Mouse (Mus musculus): ENCODE data around the gene Uba1. TPM values are rescaled to one million over a fixed set of nuclear protein-coding genes. Genes with fewer than 3 reads are reported as not detected.

Gene Uba1
- polyA plus RNA-seq, 1 experiment, result not detected

DNA sequence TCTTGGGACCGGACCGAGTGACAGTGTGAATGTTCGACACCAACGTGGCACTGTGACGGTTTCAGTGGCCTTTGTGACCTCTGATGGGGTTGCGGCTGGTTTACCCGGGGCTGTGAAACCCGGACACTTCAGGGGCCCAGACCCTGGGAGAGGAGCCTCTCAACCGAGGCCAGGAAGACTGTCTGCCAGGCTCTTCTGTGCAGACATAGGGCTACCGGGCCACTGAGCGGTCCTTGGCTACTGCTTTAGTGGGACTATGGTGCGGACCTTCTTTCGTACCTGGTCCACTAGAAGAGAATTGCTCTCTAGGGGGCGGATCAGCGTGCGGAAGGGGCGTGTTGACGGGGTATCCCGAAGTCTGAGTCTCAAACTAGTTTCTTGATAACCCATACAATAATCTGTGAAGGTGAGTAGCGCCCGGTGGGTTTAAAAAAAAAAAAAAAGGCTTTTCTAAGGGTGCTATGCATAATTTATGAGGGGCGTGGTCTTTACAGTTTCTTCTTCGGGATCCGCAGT is 823 bp downstream of the Uba1 start:
- peak overlapping the region; percentile 61 for H3K4me3 ChIP-seq (ENCODE audit: insufficient read depth, low read depth, low read length)
- H3K27ac ChIP-seq (ENCODE audit: insufficient read depth, low read depth, low read length), result no peak overlapping the region; the same call in 1 of the 2 replicates
- WGBS, result 16% methylated on average over 24 of the region's 24 CpGs
- no peak for TF ChIP-seq CTCF (IDR thresholded peaks at IDR 0.05; ENCODE audit: insufficient read depth, low read depth, low read length)
- no peak for TF ChIP-seq POLR2A (IDR thresholded peaks at IDR 0.05; ENCODE audit: insufficient read depth, low read depth, low read length)
- peaks cover 6% of the 10 kb centered on the region; the same call in 1 of the 2 replicates for H3K4me1 ChIP-seq (ENCODE audit: control insufficient read depth, insufficient read depth, low read length)

GRCm38 (mm10) chrX:20662317-20662715 is 4.2 kb downstream of the Uba1 start:
- H3K27ac ChIP-seq (ENCODE audit: insufficient read depth, low read depth, low read length), result no peak overlapping the region
- H3K4me1 ChIP-seq (ENCODE audit: control insufficient read depth, insufficient read depth, low read length), result peaks cover 9% of the 10 kb centered on the region; the same call in 1 of the 2 replicates
- no peak overlapping the region for H3K4me3 ChIP-seq (ENCODE audit: insufficient read depth, low read depth, low read length)
- no peak for TF ChIP-seq CTCF (IDR thresholded peaks at IDR 0.05; ENCODE audit: insufficient read depth, low read depth, low read length)
- no peak for TF ChIP-seq POLR2A (IDR thresholded peaks at IDR 0.05; ENCODE audit: insufficient read depth, low read depth, low read length)
- 27% methylated on average over 5 of the region's 5 CpGs for WGBS

GRCm38 (mm10) chrX:20662716-20663443 is 4.8 kb downstream of the Uba1 start:
- peak; percentile 60; the same call in 1 of the 2 replicates for TF ChIP-seq POLR2A (IDR thresholded peaks at IDR 0.05; ENCODE audit: insufficient read depth, low read depth, low read length)
- no peak for TF ChIP-seq CTCF (IDR thresholded peaks at IDR 0.05; ENCODE audit: insufficient read depth, low read depth, low read length)
- Histone ChIP-seq H3K4me3 (ENCODE audit: insufficient read depth, low read depth, low read length) (peak overlapping the region; percentile 93), H3K27ac (ENCODE audit: insufficient read depth, low read depth, low read length) (peak overlapping the region; percentile 95), H3K4me1 (ENCODE audit: control insufficient read depth, insufficient read depth, low read length) (peaks cover 9% of the 10 kb centered on the region; the same call in 1 of the 2 replicates)
- 13% methylated on average over 28 of the region's 28 CpGs for WGBS

GRCm38 (mm10) chrX:20663444-20663790 is 5.3 kb downstream of the Uba1 start:
- H3K4me1 ChIP-seq (ENCODE audit: control insufficient read depth, insufficient read depth, low read length), result peaks cover 9% of the 10 kb centered on the region; the same call in 1 of the 2 replicates
- H3K4me3 ChIP-seq (ENCODE audit: insufficient read depth, low read depth, low read length), result peak overlapping the region; percentile 93
- no peak for TF ChIP-seq POLR2A (IDR thresholded peaks at IDR 0.05; ENCODE audit: insufficient read depth, low read depth, low read length)
- TF ChIP-seq CTCF (IDR thresholded peaks at IDR 0.05; ENCODE audit: insufficient read depth, low read depth, low read length), result no peak
- peak overlapping the region; percentile 57; the same call in 1 of the 2 replicates for H3K27ac ChIP-seq (ENCODE audit: insufficient read depth, low read depth, low read length)
- 15% methylated on average over 9 of the region's 9 CpGs for WGBS

DNA sequence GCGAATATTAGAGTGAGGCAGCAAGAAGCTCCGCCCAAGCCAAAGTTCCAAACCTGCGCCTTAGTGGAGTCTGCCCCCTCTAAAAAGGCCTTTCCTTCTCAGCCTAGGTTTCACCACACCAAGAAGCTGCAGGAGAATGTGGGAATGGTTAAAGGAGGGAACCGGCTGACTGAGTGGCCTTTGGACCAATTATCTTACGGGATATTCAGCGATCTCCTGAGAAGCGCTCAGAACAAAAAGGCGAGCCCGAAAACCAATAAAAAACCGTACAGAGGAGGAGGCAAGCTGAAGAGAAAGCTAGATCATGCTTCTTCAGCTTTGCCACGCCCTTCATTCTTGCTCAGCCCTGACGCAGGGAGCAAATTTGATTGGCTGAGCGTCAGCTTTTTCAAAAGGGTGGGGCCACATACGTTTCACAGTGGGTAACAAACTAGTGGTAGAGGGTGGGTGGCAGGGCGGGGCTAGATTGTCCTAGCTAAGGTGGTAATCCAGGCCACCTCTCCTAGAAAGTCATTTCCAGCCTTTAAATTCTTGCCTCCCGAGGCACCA is 29.5 kb downstream of the Uba1 start, which contains the start of gene Cdk16:
Gene Cdk16, plus strand, starts transcription at position 436 of the 549 bp plus-strand sequence.
- 16% methylated on average over 16 of the region's 16 CpGs for WGBS
- TF ChIP-seq POLR2A (IDR thresholded peaks at IDR 0.05; ENCODE audit: insufficient read depth, low read depth, low read length) (no peak), CTCF (IDR thresholded peaks at IDR 0.05; ENCODE audit: insufficient read depth, low read depth, low read length) (no peak)
- H3K4me1 ChIP-seq (ENCODE audit: control insufficient read depth, insufficient read depth, low read length), result no peaks in the 10 kb centered on the region

GRCm38 (mm10) chrX:20688068-20688547 is 30.0 kb downstream of the Uba1 start:
- TF ChIP-seq CTCF (IDR thresholded peaks at IDR 0.05; ENCODE audit: insufficient read depth, low read depth, low read length) (no peak), POLR2A (IDR thresholded peaks at IDR 0.05; ENCODE audit: insufficient read depth, low read depth, low read length) (peak; percentile 67)
- Histone ChIP-seq H3K4me3 (ENCODE audit: insufficient read depth, low read depth, low read length) (peak overlapping the region; percentile 59), H3K27ac (ENCODE audit: insufficient read depth, low read depth, low read length) (peak overlapping the region; percentile 98), H3K4me1 (ENCODE audit: control insufficient read depth, insufficient read depth, low read length) (no peaks in the 10 kb centered on the region)
- 24% methylated on average over 33 of the region's 33 CpGs for WGBS

More for the DNA sequence above, 29.5 kb downstream of the Uba1 start, which contains the start of gene Cdk16:
- Histone ChIP-seq H3K4me3 (ENCODE audit: insufficient read depth, low read depth, low read length) (peak within 1 kb of the TSS; percentile 59), H3K27ac (ENCODE audit: insufficient read depth, low read depth, low read length) (peak within 1 kb of the TSS; percentile 98)

DNA sequence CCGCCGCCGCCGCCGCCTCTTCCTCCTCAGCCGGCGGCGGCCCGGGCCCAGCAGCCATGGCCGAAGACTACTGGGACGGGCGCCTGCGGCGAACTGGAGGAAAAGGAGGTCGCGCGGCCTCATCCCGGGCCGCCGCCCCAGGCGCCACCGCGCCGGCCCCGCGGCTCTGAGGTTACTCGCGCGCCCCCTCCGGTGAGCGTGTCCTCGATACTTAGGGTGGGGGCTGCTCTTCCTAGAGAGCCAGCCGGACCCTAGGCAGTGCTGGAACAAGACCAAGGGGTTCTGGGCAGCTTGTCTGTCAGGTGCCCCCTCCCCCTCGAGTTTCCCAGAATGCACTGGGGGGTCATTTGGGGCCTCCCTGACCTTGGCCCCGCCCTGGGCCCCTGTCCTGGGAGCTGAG is 30.5 kb downstream of the Uba1 start:
- Histone ChIP-seq H3K27ac (ENCODE audit: insufficient read depth, low read depth, low read length) (no peak overlapping the region), H3K4me1 (ENCODE audit: control insufficient read depth, insufficient read depth, low read length) (no peaks in the 10 kb centered on the region), H3K4me3 (ENCODE audit: insufficient read depth, low read depth, low read length) (peak overlapping the region; percentile 59)
- TF ChIP-seq CTCF (IDR thresholded peaks at IDR 0.05; ENCODE audit: insufficient read depth, low read depth, low read length), result no peak
- no peak; the same call in 1 of the 2 replicates for TF ChIP-seq POLR2A (IDR thresholded peaks at IDR 0.05; ENCODE audit: insufficient read depth, low read depth, low read length)
- 26% methylated on average over 34 of the region's 35 CpGs for WGBS

GRCm38 (mm10) chrX:20691566-20691965 is 33.4 kb downstream of the Uba1 start:
- Histone ChIP-seq H3K27ac (ENCODE audit: insufficient read depth, low read depth, low read length) (no peak overlapping the region), H3K4me1 (ENCODE audit: control insufficient read depth, insufficient read depth, low read length) (no peaks in the 10 kb centered on the region), H3K4me3 (ENCODE audit: insufficient read depth, low read depth, low read length) (no peak overlapping the region)
- TF ChIP-seq CTCF (IDR thresholded peaks at IDR 0.05; ENCODE audit: insufficient read depth, low read depth, low read length) (no peak), POLR2A (IDR thresholded peaks at IDR 0.05; ENCODE audit: insufficient read depth, low read depth, low read length) (no peak)
- WGBS, result 42% methylated on average over 3 of the region's 3 CpGs

- WGBS, result 100% methylated on average over 1 of the region's 1 CpGs
- Histone ChIP-seq H3K4me1 (ENCODE audit: control insufficient read depth, insufficient read depth, low read length) (no peaks in the 10 kb centered on the region), H3K4me3 (ENCODE audit: insufficient read depth, low read depth, low read length) (no peak overlapping the region), H3K27ac (ENCODE audit: insufficient read depth, low read depth, low read length) (no peak overlapping the region)
- TF ChIP-seq CTCF (IDR thresholded peaks at IDR 0.05; ENCODE audit: insufficient read depth, low read depth, low read length), result no peak
- TF ChIP-seq POLR2A (IDR thresholded peaks at IDR 0.05; ENCODE audit: insufficient read depth, low read depth, low read length), result no peak
These were observed 34.5 kb downstream of the Uba1 start for GRCm38 (mm10) chrX:20692616-20693015.
